Mouse (Mus musculus): ENCODE data around the gene Mtmr2. TPM values are rescaled to one million over a fixed set of nuclear protein-coding genes. Genes with fewer than 3 reads are reported as not detected.

The Mtmr2 gene
- polyA plus RNA-seq, 1 experiment, result 2.9 TPM

- H3K9me3 ChIP-seq, result no peaks in the 10 kb centered on the region
- no peaks in the 10 kb centered on the region for H3K27me3 ChIP-seq (replicated peaks)
- H3K4me3 ChIP-seq (replicated peaks), result no peak overlapping the region
- no peaks in the 10 kb centered on the region; the same call in 1 of the 2 replicates for H3K4me1 ChIP-seq
- no peak for TF ChIP-seq GATA1 (IDR thresholded peaks at IDR 0.05; ENCODE audit: borderline replicate concordance, low read length)
- TF ChIP-seq FLI1 (IDR thresholded peaks at IDR 0.05; ENCODE audit: low read length), result no peak
- peaks cover 86% of the 10 kb centered on the region for H3K36me3 ChIP-seq (replicated peaks; ENCODE audit: low read length)
Observed at GRCm38 (mm10) chr9:13794756-13795155, 46.5 kb downstream of the Mtmr2 start.

GRCm38 (mm10) chr9:13804480-13804879, 56.3 kb downstream of the Mtmr2 start:
- H3K27me3 ChIP-seq (replicated peaks), result no peaks in the 10 kb centered on the region
- H3K4me1 ChIP-seq, result no peaks in the 10 kb centered on the region
- TF ChIP-seq FLI1 (IDR thresholded peaks at IDR 0.05; ENCODE audit: low read length) (no peak), GATA1 (IDR thresholded peaks at IDR 0.05; ENCODE audit: borderline replicate concordance, low read length) (no peak)
- H3K4me3 ChIP-seq (replicated peaks), result no peak overlapping the region
- peaks cover 95% of the 10 kb centered on the region for H3K36me3 ChIP-seq (replicated peaks; ENCODE audit: low read length)
- no peaks in the 10 kb centered on the region for H3K9me3 ChIP-seq

- no peak for TF ChIP-seq GATA1 (IDR thresholded peaks at IDR 0.05; ENCODE audit: borderline replicate concordance, low read length)
- no peak for TF ChIP-seq FLI1 (IDR thresholded peaks at IDR 0.05; ENCODE audit: low read length)
- Histone ChIP-seq H3K27me3 (replicated peaks) (no peaks in the 10 kb centered on the region), H3K9me3 (no peaks in the 10 kb centered on the region), H3K4me3 (replicated peaks) (no peak overlapping the region), H3K36me3 (replicated peaks; ENCODE audit: low read length) (peaks cover 95% of the 10 kb centered on the region), H3K4me1 (no peaks in the 10 kb centered on the region)
Observed at GRCm38 (mm10) chr9:13806854-13807253, 58.6 kb downstream of the Mtmr2 start.

GRCm38 (mm10) chr9:13807657-13808056, 59.4 kb downstream of the Mtmr2 start:
- peaks cover 95% of the 10 kb centered on the region for H3K36me3 ChIP-seq (replicated peaks; ENCODE audit: low read length)
- no peaks in the 10 kb centered on the region for H3K4me1 ChIP-seq
- H3K4me3 ChIP-seq (replicated peaks), result no peak overlapping the region
- H3K27me3 ChIP-seq (replicated peaks), result no peaks in the 10 kb centered on the region
- TF ChIP-seq GATA1 (IDR thresholded peaks at IDR 0.05; ENCODE audit: borderline replicate concordance, low read length) (no peak), FLI1 (IDR thresholded peaks at IDR 0.05; ENCODE audit: low read length) (no peak)
- H3K9me3 ChIP-seq, result no peaks in the 10 kb centered on the region

- Histone ChIP-seq H3K4me3 (replicated peaks) (no peak overlapping the region), H3K36me3 (replicated peaks; ENCODE audit: low read length) (peaks cover 95% of the 10 kb centered on the region), H3K4me1 (no peaks in the 10 kb centered on the region), H3K9me3 (no peaks in the 10 kb centered on the region), H3K27me3 (replicated peaks) (no peaks in the 10 kb centered on the region)
- no peak for TF ChIP-seq FLI1 (IDR thresholded peaks at IDR 0.05; ENCODE audit: low read length)
Observed at GRCm38 (mm10) chr9:13809937-13810336, 61.7 kb downstream of the Mtmr2 start.

GRCm38 (mm10) chr9:13818369-13818768, 70.2 kb downstream of the Mtmr2 start:
- peaks cover 96% of the 10 kb centered on the region for H3K36me3 ChIP-seq (replicated peaks; ENCODE audit: low read length)
- H3K4me3 ChIP-seq (replicated peaks), result no peak overlapping the region
- no peaks in the 10 kb centered on the region for H3K27me3 ChIP-seq (replicated peaks)
- TF ChIP-seq FLI1 (IDR thresholded peaks at IDR 0.05; ENCODE audit: low read length) (no peak), GATA1 (IDR thresholded peaks at IDR 0.05; ENCODE audit: borderline replicate concordance, low read length) (no peak)
- peaks cover 5% of the 10 kb centered on the region; the same call in 1 of the 2 replicates for H3K9me3 ChIP-seq
- H3K4me1 ChIP-seq, result peaks cover 6% of the 10 kb centered on the region

GRCm38 (mm10) chr9:13820774-13821173, 72.6 kb downstream of the Mtmr2 start:
- H3K9me3 ChIP-seq, result peaks cover 5% of the 10 kb centered on the region; the same call in 1 of the 2 replicates
- TF ChIP-seq GATA1 (IDR thresholded peaks at IDR 0.05; ENCODE audit: borderline replicate concordance, low read length) (no peak), FLI1 (IDR thresholded peaks at IDR 0.05; ENCODE audit: low read length) (no peak)
- no peak overlapping the region for H3K4me3 ChIP-seq (replicated peaks)
- no peaks in the 10 kb centered on the region for H3K27me3 ChIP-seq (replicated peaks)
- H3K36me3 ChIP-seq (replicated peaks; ENCODE audit: low read length), result peaks cover 77% of the 10 kb centered on the region
- peaks cover 24% of the 10 kb centered on the region for H3K4me1 ChIP-seq

- Histone ChIP-seq H3K4me3 (replicated peaks) (peak overlapping the region; percentile 99), H3K36me3 (replicated peaks; ENCODE audit: low read length) (peaks cover 43% of the 10 kb centered on the region), H3K9me3 (no peaks in the 10 kb centered on the region), H3K4me1 (peaks cover 33% of the 10 kb centered on the region), H3K27me3 (replicated peaks) (no peaks in the 10 kb centered on the region)
- TF ChIP-seq GATA1 (IDR thresholded peaks at IDR 0.05; ENCODE audit: borderline replicate concordance, low read length) (no peak), FLI1 (IDR thresholded peaks at IDR 0.05; ENCODE audit: low read length) (no peak)
Observed at GRCm38 (mm10) chr9:13825896-13826295, 77.7 kb downstream of the Mtmr2 start.

- H3K9me3 ChIP-seq, result no peaks in the 10 kb centered on the region
- peak overlapping the region; percentile 99 for H3K4me3 ChIP-seq (replicated peaks)
- no peaks in the 10 kb centered on the region for H3K27me3 ChIP-seq (replicated peaks)
- no peak for TF ChIP-seq FLI1 (IDR thresholded peaks at IDR 0.05; ENCODE audit: low read length)
- no peak for TF ChIP-seq GATA1 (IDR thresholded peaks at IDR 0.05; ENCODE audit: borderline replicate concordance, low read length)
- H3K36me3 ChIP-seq (replicated peaks; ENCODE audit: low read length), result peaks cover 43% of the 10 kb centered on the region
- peaks cover 38% of the 10 kb centered on the region for H3K4me1 ChIP-seq
Observed at GRCm38 (mm10) chr9:13826391-13826805, 78.2 kb downstream of the Mtmr2 start.

- H3K27me3 ChIP-seq (replicated peaks), result no peaks in the 10 kb centered on the region
- TF ChIP-seq GATA1 (IDR thresholded peaks at IDR 0.05; ENCODE audit: borderline replicate concordance, low read length) (no peak), FLI1 (IDR thresholded peaks at IDR 0.05; ENCODE audit: low read length) (no peak)
- peak within 1 kb of the TSS; percentile 99 for H3K4me3 ChIP-seq (replicated peaks)
- peaks cover 40% of the 10 kb centered on the region for H3K4me1 ChIP-seq
- peaks cover 45% of the 10 kb centered on the region for H3K36me3 ChIP-seq (replicated peaks; ENCODE audit: low read length)
- H3K9me3 ChIP-seq, result no peaks in the 10 kb centered on the region
Observed at GRCm38 (mm10) chr9:13826832-13827405, 78.7 kb downstream of the Mtmr2 start, which contains the start of gene Cep57. Gene Cep57, minus strand, starts transcription at chr9:13827107.
